Mouse (Mus musculus) hematopoietic stem cell, adult 5-6 weeks (primary cell): ENCODE measurements around the gene Grb7. TPM values are rescaled to one million over a fixed set of nuclear protein-coding genes. Genes with fewer than 3 reads are reported as not detected.

Experiments used
- ATAC-seq, 2 experiments: fragments of 125-278 bp in 1 of 2; replicated peaks in 1 of 2; 2 replicates each; pipeline ENCODE4 v1.8.0; 2016 to 2017; ENCODE audit warnings: inconsistent platforms in 2 of 2, mild to moderate bottlenecking in 2 of 2, moderate number of reproducible peaks in 2 of 2, low read depth in 1 of 2, moderate TSS enrichment in 1 of 2; ENCODE audit not compliant: low FRiP score in 2 of 2, poor library complexity in 2 of 2, severe bottlenecking in 2 of 2, insufficient read depth in 1 of 2, low TSS enrichment in 1 of 2
- total RNA-seq: library from RNA; stranded (forward); fragments of 172-1452, 232-1000 nt; gene quantifications from 2 replicates; pipeline ENCODE4 v1.2.3, GENCODE M21; 2017

The Grb7 gene
- total RNA-seq, 1 experiment from 2014 or later = not detected

GRCm38 (mm10) chr11:98459071-98459741 is 13.0 kb downstream of the Grb7 start:
- ATAC-seq = no peak

GRCm38 (mm10) chr11:98459860-98460259 is 13.7 kb downstream of the Grb7 start:
- ATAC-seq = no peak

- no peak for ATAC-seq
Observed at GRCm38 (mm10) chr11:98461109-98461720, 15.0 kb downstream of the Grb7 start.

GRCm38 (mm10) chr11:98462255-98462654 is 16.1 kb downstream of the Grb7 start:
- ATAC-seq = no peak

- ATAC-seq = no peak
Observed at GRCm38 (mm10) chr11:98463911-98464310, 17.7 kb downstream of the Grb7 start.

- ATAC-seq = no peak
Observed at GRCm38 (mm10) chr11:98464516-98464915, 18.3 kb downstream of the Grb7 start.

- peak in 1 of 2 experiments; percentile 44; a peak in 1 of 4 replicates for ATAC-seq
Observed at GRCm38 (mm10) chr11:98469761-98470714, 23.8 kb downstream of the Grb7 start.

- ATAC-seq = no peak
Observed at GRCm38 (mm10) chr11:98470795-98471194, 24.6 kb downstream of the Grb7 start.

GRCm38 (mm10) chr11:98472696-98473095 is 26.5 kb downstream of the Grb7 start:
- ATAC-seq = no peak

GRCm38 (mm10) chr11:98473916-98474479 is 27.8 kb downstream of the Grb7 start:
- ATAC-seq = no peak

GRCm38 (mm10) chr11:98474967-98475366 is 28.8 kb downstream of the Grb7 start:
- no peak for ATAC-seq

GRCm38 (mm10) chr11:98475630-98476433 is 29.6 kb downstream of the Grb7 start:
- ATAC-seq = no peak

- ATAC-seq = no peak
Observed at GRCm38 (mm10) chr11:98476434-98476807, 30.2 kb downstream of the Grb7 start.

- no peak for ATAC-seq
Observed at GRCm38 (mm10) chr11:98477011-98477701, 31.0 kb downstream of the Grb7 start.

GRCm38 (mm10) chr11:98479026-98479939 is 33.1 kb downstream of the Grb7 start:
- ATAC-seq = no peak
